Mouse (Mus musculus): ENCODE data around the gene Hdac8. TPM values are rescaled to one million over a fixed set of nuclear protein-coding genes. Genes with fewer than 3 reads are reported as not detected.

Gene Hdac8
- polyA plus RNA-seq, 1 experiment from 2014 or later = 4.5 TPM

DNA sequence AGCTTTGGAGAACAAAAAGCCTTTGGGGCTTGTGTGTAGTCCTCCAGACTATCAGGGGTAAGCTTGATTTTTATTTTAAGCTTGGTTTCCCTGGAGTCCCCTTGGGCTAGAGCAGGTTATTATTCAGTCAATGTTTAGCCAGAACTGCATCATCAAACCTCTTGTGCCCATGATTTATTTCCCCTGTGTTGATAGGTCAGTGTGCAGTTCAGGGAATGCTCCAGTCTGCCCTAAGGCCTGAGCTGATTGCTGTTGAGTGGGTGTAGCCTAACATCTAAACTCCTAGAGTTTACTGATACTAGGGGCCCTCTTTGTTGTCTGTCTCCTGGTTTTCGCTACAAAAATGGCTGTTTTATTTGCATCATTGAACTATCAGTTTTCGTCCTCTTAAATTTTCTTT, 142.9 kb downstream of the Hdac8 start:
- DNase-seq (ENCODE audit: low spot score) (no peak), ATAC-seq (ENCODE audit: insufficient number of reproducible peaks, low FRiP score, low TSS enrichment, low read depth) (no peak)
- no peaks in the 10 kb centered on the region for H3K9me3 ChIP-seq (ENCODE audit: control insufficient read depth, low read length)
- H3K4me2 ChIP-seq (ENCODE audit: low read depth, severe bottlenecking) = no peak overlapping the region
- no peak overlapping the region for H3K9ac ChIP-seq (ENCODE audit: low read length)
- H3K4me3 ChIP-seq (ENCODE audit: low read depth, low read length) = no peak overlapping the region
- WGBS = 75% methylated on average over 2 of the region's 2 CpGs
- no peaks in the 10 kb centered on the region for H3K4me1 ChIP-seq (ENCODE audit: control insufficient read depth, insufficient read depth, low read length)
- no peak overlapping the region for H3K27ac ChIP-seq (replicated peaks; ENCODE audit: low read depth, low read length)
- H3K36me3 ChIP-seq (ENCODE audit: control insufficient read depth, insufficient read depth, low read length) = no peaks in the 10 kb centered on the region
- H3K27me3 ChIP-seq (ENCODE audit: control insufficient read depth, insufficient read depth, low read length) = no peaks in the 10 kb centered on the region

DNA sequence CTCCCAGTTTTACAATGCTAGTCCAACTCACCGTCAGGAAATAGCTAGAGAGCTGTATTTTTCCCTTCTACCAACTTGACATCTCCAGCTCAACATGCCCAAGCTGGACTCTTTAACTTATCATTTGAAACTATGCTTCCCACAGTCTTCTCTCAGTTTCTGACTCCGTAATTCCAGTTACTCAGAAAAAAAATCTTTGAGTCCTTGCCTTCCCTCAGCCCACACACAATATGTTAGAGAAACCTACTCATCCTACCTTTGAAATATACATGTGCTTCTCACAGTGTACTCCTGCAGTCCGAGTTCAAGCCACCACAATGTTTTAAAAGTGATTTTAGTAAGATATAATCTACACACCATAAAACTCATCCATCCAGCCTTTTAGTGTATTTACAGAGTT, 151.7 kb downstream of the Hdac8 start:
- Histone ChIP-seq H3K27me3 (ENCODE audit: control insufficient read depth, insufficient read depth, low read length) (0 out of 2 replicates have a peak, but pooled peaks cover 6% of the 10 kb centered on the region), H3K4me3 (ENCODE audit: low read depth, low read length) (no peak overlapping the region), H3K9ac (ENCODE audit: low read length) (no peak overlapping the region), H3K4me1 (ENCODE audit: control insufficient read depth, insufficient read depth, low read length) (0 out of 2 replicates have a peak, but pooled peaks cover 2% of the 10 kb centered on the region), H3K36me3 (ENCODE audit: control insufficient read depth, insufficient read depth, low read length) (no peaks in the 10 kb centered on the region), H3K9me3 (ENCODE audit: control insufficient read depth, low read length) (no peaks in the 10 kb centered on the region), H3K4me2 (ENCODE audit: low read depth, severe bottlenecking) (no peak overlapping the region), H3K27ac (replicated peaks; ENCODE audit: low read depth, low read length) (no peak overlapping the region)
- ATAC-seq (ENCODE audit: insufficient number of reproducible peaks, low FRiP score, low TSS enrichment, low read depth) (no peak), DNase-seq (ENCODE audit: low spot score) (no peak)
- 86% methylated on average over 3 of the region's 3 CpGs for WGBS

DNA sequence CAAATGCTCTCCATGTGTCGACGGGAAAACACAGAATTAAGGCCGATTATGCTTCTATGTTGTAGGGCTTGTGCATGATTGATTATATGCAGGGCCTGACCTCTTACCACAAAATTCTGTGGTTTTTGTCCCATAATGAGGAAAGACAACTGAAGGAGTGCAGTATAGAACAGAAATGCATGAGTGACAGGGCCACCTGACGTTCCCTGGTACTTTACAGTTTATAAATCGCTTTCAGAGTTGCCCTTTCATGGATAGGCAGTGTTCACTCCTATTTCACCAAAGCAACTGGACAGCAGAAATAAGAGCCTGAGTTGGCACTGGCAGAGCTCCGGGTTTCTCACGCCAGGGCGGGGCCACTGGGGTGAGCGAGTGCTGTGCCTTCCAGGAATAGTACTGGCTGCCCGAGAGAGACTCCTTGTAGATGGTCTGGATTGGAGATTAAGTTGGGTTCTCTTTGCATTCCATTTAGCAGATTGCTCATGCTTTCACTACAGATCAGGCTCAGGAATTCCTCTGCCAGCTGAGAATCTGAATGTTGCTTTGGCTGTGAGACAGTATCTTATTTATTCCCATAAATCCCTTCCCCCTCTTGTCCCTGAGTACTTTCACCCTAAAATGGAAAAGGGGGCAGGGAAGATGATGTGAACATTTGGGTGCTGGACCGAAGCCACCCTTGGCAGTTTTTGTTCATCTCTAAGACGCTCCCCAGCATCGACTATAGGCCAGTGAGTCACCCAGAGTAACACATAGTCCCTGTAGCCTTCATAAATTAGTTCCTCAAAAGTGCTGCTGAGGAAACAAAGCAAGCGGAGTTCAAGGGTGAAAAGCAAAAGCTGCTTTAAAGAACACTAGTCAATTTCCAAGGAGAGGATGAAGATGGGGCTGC, 155.1 kb downstream of the Hdac8 start:
- Histone ChIP-seq H3K27ac (replicated peaks; ENCODE audit: low read depth, low read length) (no peak overlapping the region), H3K9ac (ENCODE audit: low read length) (no peak overlapping the region), H3K4me2 (ENCODE audit: low read depth, severe bottlenecking) (no peak overlapping the region), H3K27me3 (ENCODE audit: control insufficient read depth, insufficient read depth, low read length) (peaks cover 11% of the 10 kb centered on the region; the same call in 1 of the 2 replicates), H3K4me1 (ENCODE audit: control insufficient read depth, insufficient read depth, low read length) (0 out of 2 replicates have a peak, but pooled peaks cover 2% of the 10 kb centered on the region), H3K36me3 (ENCODE audit: control insufficient read depth, insufficient read depth, low read length) (no peaks in the 10 kb centered on the region), H3K4me3 (ENCODE audit: low read depth, low read length) (no peak overlapping the region), H3K9me3 (ENCODE audit: control insufficient read depth, low read length) (no peaks in the 10 kb centered on the region)
- WGBS = 65% methylated on average over 14 of the region's 14 CpGs
- peak; percentile 23 for DNase-seq (ENCODE audit: low spot score)
- no peak for ATAC-seq (ENCODE audit: insufficient number of reproducible peaks, low FRiP score, low TSS enrichment, low read depth)

DNA sequence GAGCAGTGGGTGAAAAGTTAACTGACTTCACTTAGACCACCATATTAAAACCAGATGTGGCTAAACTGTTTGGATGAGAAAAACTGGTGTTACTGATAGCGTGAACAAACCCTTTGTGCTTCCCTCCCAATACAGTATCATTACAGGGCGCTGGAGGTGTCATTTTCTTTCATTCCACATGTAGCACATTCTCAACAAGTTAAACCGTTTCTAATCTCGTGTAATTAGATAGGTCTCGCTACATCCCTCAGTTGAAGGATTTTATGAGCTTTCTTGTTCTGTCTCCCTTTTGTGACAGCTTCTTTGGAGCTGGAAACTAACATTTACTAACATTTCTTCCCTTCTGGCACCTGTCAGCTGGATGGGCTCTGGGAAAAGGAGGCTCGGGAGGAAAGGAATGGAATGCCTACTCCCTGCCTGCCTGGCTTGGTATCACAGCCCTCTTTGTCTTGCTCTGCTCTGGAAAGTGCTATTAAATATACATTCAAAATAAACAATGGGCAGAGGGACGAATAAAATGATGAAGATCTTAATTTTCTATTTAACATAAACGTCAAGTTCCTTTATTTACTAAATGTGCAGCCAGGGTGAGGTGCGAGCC, 156.2 kb downstream of the Hdac8 start:
- no peaks in the 10 kb centered on the region for H3K36me3 ChIP-seq (ENCODE audit: control insufficient read depth, insufficient read depth, low read length)
- no peaks in the 10 kb centered on the region for H3K9me3 ChIP-seq (ENCODE audit: control insufficient read depth, low read length)
- no peak overlapping the region for H3K4me2 ChIP-seq (ENCODE audit: low read depth, severe bottlenecking)
- no peak overlapping the region for H3K4me3 ChIP-seq (ENCODE audit: low read depth, low read length)
- peaks cover 15% of the 10 kb centered on the region; the same call in 1 of the 2 replicates for H3K27me3 ChIP-seq (ENCODE audit: control insufficient read depth, insufficient read depth, low read length)
- H3K9ac ChIP-seq (ENCODE audit: low read length) = no peak overlapping the region
- ATAC-seq (ENCODE audit: insufficient number of reproducible peaks, low FRiP score, low TSS enrichment, low read depth) = no peak
- DNase-seq (ENCODE audit: low spot score) = peak; percentile 23
- 37% methylated on average over 9 of the region's 9 CpGs for WGBS
- 0 out of 2 replicates have a peak, but pooled peaks cover 2% of the 10 kb centered on the region for H3K4me1 ChIP-seq (ENCODE audit: control insufficient read depth, insufficient read depth, low read length)
- no peak overlapping the region for H3K27ac ChIP-seq (replicated peaks; ENCODE audit: low read depth, low read length)

DNA sequence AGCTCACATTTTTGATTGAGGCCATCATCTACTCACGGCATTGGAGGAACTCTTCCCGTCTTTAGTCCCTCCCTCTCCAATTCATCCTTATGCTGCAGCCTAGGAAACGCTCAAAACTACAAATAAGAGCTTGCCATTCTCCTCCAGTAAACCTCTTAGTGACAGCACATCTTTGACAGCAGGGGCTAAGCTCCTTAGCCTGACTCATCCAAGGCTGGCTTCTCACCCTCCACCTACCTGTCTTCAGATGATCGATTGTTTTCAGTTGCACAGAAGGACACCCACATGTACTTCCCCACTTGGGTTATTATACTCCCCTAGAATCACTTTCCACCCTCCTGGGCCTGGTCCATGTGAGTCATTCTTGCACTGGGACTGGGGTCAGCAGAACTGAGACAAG, 163.5 kb downstream of the Hdac8 start:
- ATAC-seq (ENCODE audit: insufficient number of reproducible peaks, low FRiP score, low TSS enrichment, low read depth) (no peak), DNase-seq (ENCODE audit: low spot score) (no peak)
- Histone ChIP-seq H3K4me2 (ENCODE audit: low read depth, severe bottlenecking) (no peak overlapping the region), H3K9ac (ENCODE audit: low read length) (no peak overlapping the region), H3K27me3 (ENCODE audit: control insufficient read depth, insufficient read depth, low read length) (0 out of 2 replicates have a peak, but pooled peaks cover 9% of the 10 kb centered on the region), H3K27ac (replicated peaks; ENCODE audit: low read depth, low read length) (no peak overlapping the region), H3K9me3 (ENCODE audit: control insufficient read depth, low read length) (no peaks in the 10 kb centered on the region), H3K36me3 (ENCODE audit: control insufficient read depth, insufficient read depth, low read length) (no peaks in the 10 kb centered on the region), H3K4me3 (ENCODE audit: low read depth, low read length) (no peak overlapping the region), H3K4me1 (ENCODE audit: control insufficient read depth, insufficient read depth, low read length) (no peaks in the 10 kb centered on the region)
- 78% methylated on average over 4 of the region's 4 CpGs for WGBS

DNA sequence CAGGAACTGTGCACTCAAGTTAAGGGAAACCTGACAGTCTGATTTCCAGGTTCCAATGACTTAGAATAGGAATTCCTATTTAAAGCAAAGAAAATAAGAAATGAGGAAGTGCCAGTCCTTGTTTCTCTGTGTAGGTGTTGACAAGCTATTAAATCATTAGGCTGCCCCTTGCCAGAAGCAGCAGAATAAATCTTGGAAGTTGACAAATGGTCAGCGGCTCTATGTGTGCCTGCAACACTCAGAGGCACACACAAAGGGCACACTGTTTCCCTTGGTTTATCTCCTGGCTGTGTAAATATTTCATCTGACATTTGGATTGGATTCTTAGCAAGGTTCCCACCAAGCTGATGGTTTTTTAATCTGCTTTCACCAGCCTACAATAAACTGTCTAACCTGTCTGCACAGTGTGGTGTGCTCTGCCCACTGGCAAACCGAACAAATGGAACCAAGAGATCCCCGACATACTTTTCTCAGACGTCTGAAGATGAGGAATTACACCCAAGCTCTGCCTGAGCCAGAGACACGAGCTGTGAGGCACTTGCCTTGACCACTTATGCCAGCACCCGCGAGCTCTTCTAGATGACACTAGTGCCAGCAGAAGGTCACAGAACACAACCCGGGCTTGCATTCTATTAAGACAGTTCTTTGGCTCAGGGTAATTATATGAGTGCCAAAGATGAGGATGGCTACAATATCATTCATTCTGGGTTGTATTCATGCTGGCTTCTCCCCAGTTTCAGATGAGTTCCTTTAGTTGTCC, 165.6 kb downstream of the Hdac8 start:
- no peak overlapping the region for H3K27ac ChIP-seq (replicated peaks; ENCODE audit: low read depth, low read length)
- DNase-seq (ENCODE audit: low spot score) (no peak), ATAC-seq (ENCODE audit: insufficient number of reproducible peaks, low FRiP score, low TSS enrichment, low read depth) (no peak)
- H3K36me3 ChIP-seq (ENCODE audit: control insufficient read depth, insufficient read depth, low read length) = no peaks in the 10 kb centered on the region
- H3K4me1 ChIP-seq (ENCODE audit: control insufficient read depth, insufficient read depth, low read length) = no peaks in the 10 kb centered on the region
- no peaks in the 10 kb centered on the region for H3K9me3 ChIP-seq (ENCODE audit: control insufficient read depth, low read length)
- no peak overlapping the region for H3K9ac ChIP-seq (ENCODE audit: low read length)
- WGBS = 61% methylated on average over 8 of the region's 8 CpGs
- H3K27me3 ChIP-seq (ENCODE audit: control insufficient read depth, insufficient read depth, low read length) = 0 out of 2 replicates have a peak, but pooled peaks cover 5% of the 10 kb centered on the region
- no peak overlapping the region for H3K4me3 ChIP-seq (ENCODE audit: low read depth, low read length)
- H3K4me2 ChIP-seq (ENCODE audit: low read depth, severe bottlenecking) = no peak overlapping the region

DNA sequence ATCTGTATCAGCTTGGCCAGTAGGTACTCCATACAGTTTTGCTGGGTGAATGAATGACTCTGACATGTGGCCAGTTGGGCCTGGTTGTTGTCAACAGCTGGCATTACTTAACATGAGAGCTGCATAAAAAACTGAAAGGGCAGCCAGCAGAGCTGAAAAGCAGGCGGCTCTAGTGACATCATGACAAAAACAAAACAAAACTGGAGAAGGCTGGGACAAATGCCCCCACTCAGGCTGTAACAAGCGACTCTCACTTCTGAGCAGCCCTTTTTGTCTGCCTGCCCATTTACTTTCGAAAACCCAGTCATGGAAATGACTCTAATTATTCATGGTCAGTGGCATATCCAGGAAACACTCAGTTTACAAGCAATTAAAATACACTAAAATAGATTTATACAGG, 185.5 kb downstream of the Hdac8 start:
- no peaks in the 10 kb centered on the region for H3K36me3 ChIP-seq (ENCODE audit: control insufficient read depth, insufficient read depth, low read length)
- no peaks in the 10 kb centered on the region for H3K27me3 ChIP-seq (ENCODE audit: control insufficient read depth, insufficient read depth, low read length)
- H3K4me2 ChIP-seq (ENCODE audit: low read depth, severe bottlenecking) = no peak overlapping the region
- DNase-seq (ENCODE audit: low spot score) (peak; percentile 30), ATAC-seq (ENCODE audit: insufficient number of reproducible peaks, low FRiP score, low TSS enrichment, low read depth) (no peak)
- 38% methylated on average over 3 of the region's 3 CpGs for WGBS
- no peak overlapping the region for H3K27ac ChIP-seq (replicated peaks; ENCODE audit: low read depth, low read length)
- no peak overlapping the region for H3K4me3 ChIP-seq (ENCODE audit: low read depth, low read length)
- H3K9me3 ChIP-seq (ENCODE audit: control insufficient read depth, low read length) = no peaks in the 10 kb centered on the region
- H3K4me1 ChIP-seq (ENCODE audit: control insufficient read depth, insufficient read depth, low read length) = no peaks in the 10 kb centered on the region
- no peak overlapping the region for H3K9ac ChIP-seq (ENCODE audit: low read length)

DNA sequence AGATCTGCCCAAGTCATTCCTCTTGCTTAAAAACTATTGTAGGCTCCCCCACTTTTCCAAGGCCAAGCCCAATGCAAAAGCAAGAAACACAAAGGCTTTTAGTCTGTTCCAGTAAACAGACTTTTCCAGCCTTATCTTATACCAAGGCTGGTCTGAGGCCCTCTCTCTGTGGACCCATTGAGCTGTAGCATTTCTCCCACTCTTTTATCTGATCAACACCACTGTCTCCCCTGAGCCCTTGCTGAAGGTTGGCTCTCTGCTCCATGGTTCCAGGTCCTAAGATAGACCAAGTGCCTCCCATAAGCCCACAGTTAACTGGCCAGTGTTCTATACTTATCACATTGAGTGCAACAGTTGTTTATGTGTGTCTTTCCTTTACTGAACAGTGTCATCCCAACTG, 185.9 kb downstream of the Hdac8 start:
- Histone ChIP-seq H3K36me3 (ENCODE audit: control insufficient read depth, insufficient read depth, low read length) (no peaks in the 10 kb centered on the region), H3K27me3 (ENCODE audit: control insufficient read depth, insufficient read depth, low read length) (no peaks in the 10 kb centered on the region), H3K4me1 (ENCODE audit: control insufficient read depth, insufficient read depth, low read length) (no peaks in the 10 kb centered on the region), H3K4me3 (ENCODE audit: low read depth, low read length) (no peak overlapping the region), H3K4me2 (ENCODE audit: low read depth, severe bottlenecking) (no peak overlapping the region), H3K9ac (ENCODE audit: low read length) (no peak overlapping the region), H3K9me3 (ENCODE audit: control insufficient read depth, low read length) (no peaks in the 10 kb centered on the region), H3K27ac (replicated peaks; ENCODE audit: low read depth, low read length) (no peak overlapping the region)
- no peak for ATAC-seq (ENCODE audit: insufficient number of reproducible peaks, low FRiP score, low TSS enrichment, low read depth)
- no peak for DNase-seq (ENCODE audit: low spot score)
